In genomic region chr4:46126541-46126940, GRCm38 (mm10) we compare ENCODE assay signal across 8 mouse cellular contexts. TPM values are rescaled to one million over a fixed set of nuclear protein-coding genes. Genes with fewer than 3 reads are reported as not detected.
DNase-seq lines count a peak whose midpoint lies in the region; ATAC-seq and TF ChIP-seq lines count a peak whose summit lies in the region.

No protein-coding gene starts in this region.

- no peaks in the 10 kb centered on the region for H3K9me3 ChIP-seq in kidney, embryonic 15.5 days (replicated peaks)
- no peaks in the 10 kb centered on the region for H3K9me3 ChIP-seq in hindbrain, embryonic 11.5 days (ENCODE audit: control insufficient read depth, low read length)
- no peaks in the 10 kb centered on the region for H3K9me3 ChIP-seq in midbrain, embryonic 11.5 days (ENCODE audit: control insufficient read depth, low read length)

- H3K9ac ChIP-seq in kidney, embryonic 15.5 days, result no peak overlapping the region
- no peak overlapping the region for H3K9ac ChIP-seq in hindbrain, embryonic 11.5 days (ENCODE audit: low read depth, low read length)
- H3K9ac ChIP-seq in midbrain, embryonic 11.5 days (ENCODE audit: low read length), result no peak overlapping the region

- H3K27ac ChIP-seq in kidney, embryonic 15.5 days, result no peak overlapping the region
- H3K27ac ChIP-seq in hindbrain, embryonic 11.5 days (ENCODE audit: low read depth, low read length), result no peak overlapping the region
- no peak overlapping the region for H3K27ac ChIP-seq in left cerebral cortex, adult 2 months
- H3K27ac ChIP-seq in midbrain, embryonic 11.5 days (ENCODE audit: low read depth, low read length), result no peak overlapping the region
- H3K27ac ChIP-seq in spleen, adult 2 months (ENCODE audit: insufficient read depth, low read length), result no peak overlapping the region

- no peak overlapping the region for H3K4me2 ChIP-seq in kidney, embryonic 15.5 days
- H3K4me2 ChIP-seq in hindbrain, embryonic 11.5 days (replicated peaks; ENCODE audit: low read depth, low read length), result no peak overlapping the region
- no peak overlapping the region for H3K4me2 ChIP-seq in midbrain, embryonic 11.5 days

- no peaks in the 10 kb centered on the region for H3K27me3 ChIP-seq in kidney, embryonic 15.5 days
- H3K27me3 ChIP-seq in hindbrain, embryonic 11.5 days (ENCODE audit: control insufficient read depth, insufficient read depth, low read length), result no peaks in the 10 kb centered on the region
- no peaks in the 10 kb centered on the region for H3K27me3 ChIP-seq in midbrain, embryonic 11.5 days (ENCODE audit: control insufficient read depth, insufficient read depth, low read length)
- H3K27me3 ChIP-seq in spleen, adult 2 months (ENCODE audit: control insufficient read depth, insufficient read depth, low read length), result no peaks in the 10 kb centered on the region

- peak; percentile 69 for DNase-seq in kidney, adult 18-20 months
- peak; percentile 34 for DNase-seq in brain, embryonic 18.5 days (ENCODE audit: low read depth, low spot score)
- DNase-seq in fibroblast of lung, adult 2 months (ENCODE audit: low read depth), result peak; percentile 55
- peak; percentile 83 for DNase-seq in hindbrain, embryonic 11.5 days (ENCODE audit: low spot score)
- peak; percentile 75 to 84 for DNase-seq in left cerebral cortex, adult 2 months (ENCODE audit: extremely low spot score in 1 of 2, low spot score in 2 of 2)
- DNase-seq in midbrain, embryonic 11.5 days (ENCODE audit: low spot score, missing footprints), result peak; percentile 94
- DNase-seq in spleen, adult 2 months (ENCODE audit: low read depth in 1 of 2, low spot score in 2 of 2), result peak in 1 of 2 experiments; percentile 54

- ATAC-seq in kidney, embryonic 15.5 days (replicated peaks; ENCODE audit: low FRiP score), result no peak
- ATAC-seq in hindbrain, embryonic 11.5 days (ENCODE audit: low FRiP score), result no peak
- no peak for ATAC-seq in midbrain, embryonic 11.5 days (ENCODE audit: low FRiP score)

- peaks cover 20% of the 10 kb centered on the region for H3K4me1 ChIP-seq in kidney, embryonic 15.5 days
- H3K4me1 ChIP-seq in hindbrain, embryonic 11.5 days (replicated peaks; ENCODE audit: control insufficient read depth, insufficient read depth, low read length), result no peaks in the 10 kb centered on the region
- no peaks in the 10 kb centered on the region for H3K4me1 ChIP-seq in midbrain, embryonic 11.5 days (ENCODE audit: control insufficient read depth, insufficient read depth, low read length)
- H3K4me1 ChIP-seq in spleen, adult 2 months (ENCODE audit: control insufficient read depth, insufficient read depth, insufficient read length), result no peaks in the 10 kb centered on the region

- no peak overlapping the region for H3K4me3 ChIP-seq in kidney, embryonic 15.5 days (replicated peaks)
- no peak overlapping the region for H3K4me3 ChIP-seq in hindbrain, embryonic 11.5 days (ENCODE audit: low read depth, low read length)
- no peak overlapping the region for H3K4me3 ChIP-seq in left cerebral cortex, adult 2 months
- H3K4me3 ChIP-seq in midbrain, embryonic 11.5 days (ENCODE audit: low read depth, low read length), result no peak overlapping the region
- no peak overlapping the region for H3K4me3 ChIP-seq in spleen, adult 2 months (ENCODE audit: extremely low read depth, insufficient read depth, insufficient read length)

- intact Hi-C loops in left cerebral cortex, adult 2 months (cut with DNase I), result loop anchor here (1.0 to 10.0 kb wide), 4 partner anchors 84 to 712 kb away; no protein-coding TSS in a partner anchor

- TF ChIP-seq CTCF in left cerebral cortex, adult 2 months (IDR thresholded peaks at IDR 0.05), result peak; percentile 99
- peak; percentile 94; the same call in 1 of the 2 replicates for TF ChIP-seq CTCF in spleen, adult 2 months (IDR thresholded peaks at IDR 0.05; ENCODE audit: extremely low read depth, insufficient read depth, insufficient read length, insufficient replicate concordance)

- TF ChIP-seq POLR2A in spleen, adult 2 months (IDR thresholded peaks at IDR 0.05; ENCODE audit: low read depth, low read length), result no peak

- H3K36me3 ChIP-seq in kidney, embryonic 15.5 days, result peaks cover 89% of the 10 kb centered on the region
- H3K36me3 ChIP-seq in hindbrain, embryonic 11.5 days (ENCODE audit: control insufficient read depth, insufficient read depth, low read length), result peaks cover 13% of the 10 kb centered on the region
- peaks cover 33% of the 10 kb centered on the region for H3K36me3 ChIP-seq in midbrain, embryonic 11.5 days (ENCODE audit: control insufficient read depth, insufficient read depth, low read length)
- H3K36me3 ChIP-seq in spleen, adult 2 months (ENCODE audit: control insufficient read depth, insufficient read depth, low read length), result peaks cover 27% of the 10 kb centered on the region

- 37% methylated on average over 2 of the region's 2 CpGs for WGBS in kidney, embryonic 15.5 days
- 46% methylated on average over 2 of the region's 2 CpGs for WGBS in hindbrain, embryonic 11.5 days
- 55% methylated on average over 2 of the region's 2 CpGs for WGBS in midbrain, embryonic 11.5 days
- WGBS in spleen, adult 2 months, result 48% methylated on average over 2 of the region's 2 CpGs

RNA-seq across cellular contexts. Expression of gene Ncbp1, which starts 11.9 kb away (rescaled TPM):
- 85.7 and 88.3 TPM in 2 replicates for polyA plus RNA-seq in kidney, embryonic 15.5 days (2015; fragmentation: Nextera tagmentation; extraction: Ambion mirVana)
- polyA plus RNA-seq in hindbrain, embryonic 11.5 days (2014; fragmentation: Nextera tagmentation; extraction: Ambion mirVana), result 124 and 139 TPM in 2 replicates
- 10 to 100 TPM; 47.4 to 49.5 TPM for total RNA-seq in left cerebral cortex, adult 2 months (2021)
- polyA plus RNA-seq in midbrain, embryonic 11.5 days (2014; fragmentation: Nextera tagmentation; extraction: Ambion mirVana), result 143 and 161 TPM in 2 replicates
- 16.2 and 17.0 TPM in 2 replicates for polyA plus RNA-seq in spleen, adult 2 months (2012; rRNA removed)

RNA-seq across cellular contexts. Expression of gene Tstd2, which starts 12.0 kb away (rescaled TPM):
- polyA plus RNA-seq in kidney, embryonic 15.5 days (2015; fragmentation: Nextera tagmentation; extraction: Ambion mirVana), result 53.7 and 55.6 TPM in 2 replicates
- 39.3 and 41.4 TPM in 2 replicates for polyA plus RNA-seq in hindbrain, embryonic 11.5 days (2014; fragmentation: Nextera tagmentation; extraction: Ambion mirVana)
- total RNA-seq in left cerebral cortex, adult 2 months (2021), result 10 to 100 TPM; 17.8 to 18.6 TPM
- polyA plus RNA-seq in midbrain, embryonic 11.5 days (2014; fragmentation: Nextera tagmentation; extraction: Ambion mirVana), result 36.1 and 36.7 TPM in 2 replicates
- 8.9 and 12.1 TPM in 2 replicates for polyA plus RNA-seq in spleen, adult 2 months (2012; rRNA removed)
